Mouse (Mus musculus) stomach, postnatal 0 days (tissue): ENCODE measurements around the gene Cadm2.

Experiments used
- CTCF ChIP-seq: IDR thresholded peaks from 2 replicates; pipeline ENCODE4 v1.5.1; 2016; ENCODE audit warnings: antibody characterized with exemption, low read depth, mild to moderate bottlenecking, moderate library complexity
- EP300 ChIP-seq: optimal IDR thresholded peaks from 2 replicates; pipeline ENCODE3; 2016; ENCODE audit warnings: antibody characterized with exemption

- TF ChIP-seq CTCF = no peak
- no peak for TF ChIP-seq EP300
These were observed 795.8 kb downstream of the Cadm2 start for GRCm38 (mm10) chr16:66824866-66825265.
